Mouse (Mus musculus) brain, embryonic 14.5 days (tissue): ENCODE measurements around the gene Slc11a1.

ENCODE experiments used
- CTCF ChIP-seq: fragments of 200-500 bp; IDR thresholded peaks from 2 replicates; pipeline ENCODE4 v1.5.1; 2012; ENCODE audit warnings: inconsistent platforms, mild to moderate bottlenecking, moderate library complexity, borderline replicate concordance; ENCODE audit not compliant: insufficient read depth, insufficient read length; ENCODE audit errors: extremely low read depth
- POLR2A ChIP-seq: fragments of 200-500 bp; IDR thresholded peaks from 2 replicates; pipeline ENCODE4 v1.6.1; 2012; ENCODE audit warnings: mild to moderate bottlenecking, inconsistent platforms, borderline replicate concordance; ENCODE audit not compliant: poor library complexity, insufficient read depth, insufficient read length, severe bottlenecking; ENCODE audit errors: extremely low read depth

DNA sequence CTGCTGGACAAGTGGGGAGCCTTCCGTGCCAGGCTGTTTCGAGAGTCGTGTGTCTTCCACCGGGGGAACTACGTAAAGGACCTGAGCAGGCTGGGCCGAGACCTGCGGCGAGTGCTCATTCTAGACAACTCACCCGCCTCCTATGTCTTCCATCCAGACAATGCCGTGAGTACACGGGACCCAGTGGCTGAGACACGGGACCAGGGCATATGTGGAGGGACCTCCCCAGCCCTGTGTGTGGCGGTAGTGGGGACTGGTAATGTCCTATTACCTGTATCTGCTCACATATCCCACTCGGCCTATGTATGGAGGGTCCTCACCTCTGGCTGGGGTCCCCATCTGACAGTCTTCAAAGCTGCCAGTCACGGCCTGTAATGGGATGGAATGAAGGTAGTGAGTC is 19.9 kb downstream of the Slc11a1 start:
- TF ChIP-seq CTCF (no peak), POLR2A (no peak)
